In the genomic region with DNA sequence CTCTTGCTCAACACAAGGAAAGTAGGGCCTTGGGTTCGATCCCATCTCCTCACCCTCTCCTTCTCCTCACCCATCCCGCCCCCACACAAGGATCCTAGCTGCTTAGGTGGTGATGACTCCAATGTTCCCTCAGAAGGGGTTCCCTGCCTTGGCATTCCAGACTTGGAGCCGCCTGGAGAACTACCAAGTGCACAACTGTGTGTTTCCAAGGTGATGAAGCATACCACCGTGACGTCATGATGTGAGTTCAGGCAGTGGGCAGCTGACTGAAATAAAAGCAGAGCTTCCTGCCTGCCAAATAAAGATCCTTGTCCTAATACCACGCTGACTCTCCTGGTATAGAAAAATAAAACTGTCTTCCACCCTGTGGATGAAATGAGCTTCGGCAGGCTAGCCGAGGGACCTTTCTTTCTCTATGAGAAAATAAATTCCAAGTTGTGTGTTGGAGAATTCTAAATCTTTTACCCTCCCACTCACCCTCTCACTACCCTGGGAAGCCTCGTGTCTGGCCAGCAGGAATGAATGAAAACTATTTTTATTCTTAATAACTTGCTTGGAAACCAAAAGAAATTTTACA, we compare ENCODE assay signal across 10 mouse cellular contexts. TPM values are rescaled to one million over a fixed set of nuclear protein-coding genes. Genes with fewer than 3 reads are reported as not detected.
DNase-seq lines count a peak whose midpoint lies in the region; ATAC-seq lines count a peak whose summit lies in the region.
"Had no signal": no experiment of that assay in that cellular context is flagged by ENCODE, and none has a peak within 500 bp of the region (broad histone marks: within the 10 kb centered on the region; RNA-seq: fewer than 3 reads in every experiment).

No protein-coding gene starts in this region.

- H3K27me3 ChIP-seq in hindbrain, embryonic 14.5 days (ENCODE audit: control insufficient read depth, insufficient read depth, low read length), result no peaks in the 10 kb centered on the region
- no peaks in the 10 kb centered on the region for H3K27me3 ChIP-seq in hindbrain, embryonic 11.5 days (ENCODE audit: control insufficient read depth, insufficient read depth, low read length)
- H3K27me3 ChIP-seq: heart, embryonic 13.5 days had no signal

- no peak overlapping the region for H3K27ac ChIP-seq in hindbrain, embryonic 14.5 days
- no peak overlapping the region for H3K27ac ChIP-seq in hindbrain, embryonic 11.5 days (ENCODE audit: low read depth, low read length)
- H3K27ac ChIP-seq: heart, embryonic 13.5 days had no signal

- H3K9ac ChIP-seq in hindbrain, embryonic 14.5 days, result no peak overlapping the region
- H3K9ac ChIP-seq in hindbrain, embryonic 11.5 days (ENCODE audit: low read depth, low read length), result no peak overlapping the region
- H3K9ac ChIP-seq: heart, embryonic 13.5 days had no signal

- 58% methylated on average over 9 of the region's 9 CpGs for WGBS in hindbrain, embryonic 14.5 days
- 72% methylated on average over 9 of the region's 9 CpGs for WGBS in hindbrain, embryonic 11.5 days

- peak; percentile 35 for DNase-seq in hindbrain, embryonic 14.5 days (ENCODE audit: low spot score)
- no peak for DNase-seq in hindbrain, embryonic 11.5 days (ENCODE audit: low spot score)
- DNase-seq in R1 (ENCODE audit: low read depth, low spot score) (peak; percentile 51), liver (no peak)
- DNase-seq in frontal cortex, postnatal 36 days (ENCODE audit: low spot score in 2 of 2), result peak; percentile 59
- DNase-seq in left cerebral cortex, postnatal 4 days, result peak; percentile 15
- DNase-seq in thymus, postnatal 25 days, result no peak
- no peak for DNase-seq in T-cell, adult 2 months (ENCODE audit: low spot score)

- intact Hi-C loops in left cerebral cortex, postnatal 4 days (cut with DNase I), result no loop called here

- H3K36me3 ChIP-seq in hindbrain, embryonic 14.5 days (replicated peaks; ENCODE audit: control insufficient read depth, insufficient read depth), result no peaks in the 10 kb centered on the region
- H3K36me3 ChIP-seq in hindbrain, embryonic 11.5 days (ENCODE audit: control insufficient read depth, insufficient read depth, low read length), result no peaks in the 10 kb centered on the region
- H3K36me3 ChIP-seq: G1E; heart, embryonic 13.5 days had no signal

- ATAC-seq in hindbrain, embryonic 14.5 days (ENCODE audit: low FRiP score), result no peak
- no peak for ATAC-seq in hindbrain, embryonic 11.5 days (ENCODE audit: low FRiP score)

- H3K9me3 ChIP-seq in hindbrain, embryonic 14.5 days (ENCODE audit: control insufficient read depth, low read length), result no peaks in the 10 kb centered on the region
- no peaks in the 10 kb centered on the region for H3K9me3 ChIP-seq in hindbrain, embryonic 11.5 days (ENCODE audit: control insufficient read depth, low read length)
- H3K9me3 ChIP-seq: G1E; heart, embryonic 13.5 days had no signal

- H3K4me2 ChIP-seq in hindbrain, embryonic 14.5 days (replicated peaks), result no peak overlapping the region
- H3K4me2 ChIP-seq in hindbrain, embryonic 11.5 days (replicated peaks; ENCODE audit: low read depth, low read length), result no peak overlapping the region
- H3K4me2 ChIP-seq: heart, embryonic 13.5 days had no signal

- no peak overlapping the region for H3K4me3 ChIP-seq in hindbrain, embryonic 14.5 days (replicated peaks; ENCODE audit: low read length)
- H3K4me3 ChIP-seq in hindbrain, embryonic 11.5 days (ENCODE audit: low read depth, low read length), result no peak overlapping the region
- H3K4me3 ChIP-seq: heart, embryonic 13.5 days had no signal

- no peaks in the 10 kb centered on the region for H3K4me1 ChIP-seq in hindbrain, embryonic 14.5 days (replicated peaks; ENCODE audit: control insufficient read depth, insufficient read depth, low read length)
- no peaks in the 10 kb centered on the region for H3K4me1 ChIP-seq in hindbrain, embryonic 11.5 days (replicated peaks; ENCODE audit: control insufficient read depth, insufficient read depth, low read length)

RNA-seq across cellular contexts. Expression of a gene that starts 6.4 kb away (rescaled TPM):
- polyA plus RNA-seq in hindbrain, embryonic 14.5 days (2014; fragmentation: Nextera tagmentation; extraction: Ambion mirVana), result 111 and 130 TPM in 2 replicates
- polyA plus RNA-seq in hindbrain, embryonic 11.5 days (2014; fragmentation: Nextera tagmentation; extraction: Ambion mirVana), result 108 and 151 TPM in 2 replicates
- total RNA-seq in left cerebral cortex, postnatal 4 days (2021), result 100 to 1,000 TPM; 126 to 130 TPM

Comparison
In these comparisons a context has a peak if more than half of its experiments do, and no peak if none do; other contexts are left out.
1. DNase-seq: peak in hindbrain, embryonic 14.5 days (single experiment), R1 (single experiment), frontal cortex, postnatal 36 days (2 of 2) and left cerebral cortex, postnatal 4 days (single experiment); none in hindbrain, embryonic 11.5 days (single experiment), thymus, postnatal 25 days (single experiment), liver (single experiment) and T-cell, adult 2 months (single experiment).